Mouse (Mus musculus): Measurements from ENCODE around the gene Defb45.

DNA sequence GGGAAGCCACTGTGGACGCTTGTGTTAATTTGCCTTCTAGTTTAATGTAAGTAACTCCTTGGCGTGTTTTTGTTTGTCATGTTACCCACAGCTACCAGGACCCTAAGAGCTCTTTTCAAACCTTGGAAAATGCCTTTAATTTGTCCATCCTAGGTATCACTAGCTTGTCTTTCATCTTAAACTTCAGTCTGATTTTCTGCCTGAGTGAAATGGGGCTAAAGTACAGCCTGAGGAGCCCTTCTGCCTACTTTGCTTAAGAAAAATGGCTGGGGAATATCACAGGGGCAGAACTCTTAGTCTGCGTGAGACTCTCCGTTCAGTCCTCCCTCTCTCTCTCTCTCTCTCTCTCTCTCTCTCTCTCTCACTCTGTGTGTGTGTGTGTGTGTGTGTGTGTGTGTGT is 29.3 kb downstream of the Defb45 start:
- TF ChIP-seq CTCF (IDR thresholded peaks at IDR 0.05; ENCODE audit: insufficient read depth, low read depth, low read length) (no peak), POLR2A (IDR thresholded peaks at IDR 0.05; ENCODE audit: insufficient read depth, low read depth, low read length) (no peak)

Data from olfactory bulb, adult 2 months (tissue).